Mouse (Mus musculus) cortical plate, adult 2 months (tissue): ENCODE data around the gene Minpp1.

Source experiments
- CTCF ChIP-seq: fragments of 200-500 bp; IDR thresholded peaks from 2 replicates; pipeline ENCODE4 v1.5.1; 2011; ENCODE audit warnings: mild to moderate bottlenecking, control low read depth, low read length; ENCODE audit not compliant: insufficient read depth; ENCODE audit errors: extremely low read depth
- POLR2A ChIP-seq: fragments of 200-500 bp; IDR thresholded peaks from 2 replicates; pipeline ENCODE4 v1.6.1; 2011; ENCODE audit warnings: mild to moderate bottlenecking, low read length, control low read depth; ENCODE audit not compliant: insufficient read depth; ENCODE audit errors: extremely low read depth

DNA sequence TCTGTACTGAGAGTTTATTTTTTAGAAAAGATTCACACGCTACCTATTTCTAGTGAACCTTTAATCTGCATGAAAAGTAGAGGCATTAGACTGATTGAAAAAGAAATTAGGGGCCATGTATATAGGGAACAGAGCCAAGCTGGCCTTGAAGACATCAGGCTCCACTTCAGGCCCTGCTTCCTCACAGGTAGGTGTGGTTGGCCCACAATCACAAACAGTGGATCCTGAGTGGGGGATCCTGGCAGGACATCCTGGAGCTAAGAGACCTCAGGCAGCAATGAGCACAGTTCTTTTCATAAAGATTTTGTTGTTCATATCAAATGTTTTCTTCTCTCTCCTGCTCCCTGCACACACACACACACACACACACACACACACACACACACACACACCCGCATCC is 28.8 kb upstream of the Minpp1 start:
- TF ChIP-seq CTCF = no peak
- no peak for TF ChIP-seq POLR2A
